Mouse (Mus musculus) urinary bladder, postnatal 0 days (tissue): ENCODE data around the gene Emx2. TPM values are rescaled to one million over a fixed set of nuclear protein-coding genes. Genes with fewer than 3 reads are reported as not detected.

Source experiments
- polyA plus RNA-seq: library from polyadenylated mRNA; unstranded; fragments of >200 nt; fragmentation: Nextera tagmentation; extraction: Ambion mirVana; gene quantifications from 2 replicates; pipeline ENCODE4 v1.2.1, GENCODE M21; 2015

Emx2 gene
- polyA plus RNA-seq: 0.44 TPM in 1 of 2 replicates, not detected in the other

GRCm38 (mm10) chr19:59457951-59458742 is at the start of gene Emx2:
Gene Emx2, plus strand, starts transcription at chr19:59458372.

Other genes with a start within 250 kb of the Emx2 start
- gene Kcnk18, start 239.2 kb upstream of the Emx2 start, polyA plus RNA-seq: not detected in 2 replicates
- 2.6 and 2.7 TPM in 2 replicates for gene Slc18a2, start 197.5 kb upstream of the Emx2 start, polyA plus RNA-seq
- gene Rps12-ps3, start 136.1 kb upstream of the Emx2 start, polyA plus RNA-seq: 13.0 and 29.8 TPM in 2 replicates
- gene Pdzd8, start 112.6 kb upstream of the Emx2 start, polyA plus RNA-seq: 5.1 and 5.9 TPM in 2 replicates